Mouse (Mus musculus) myocyte (in vitro differentiated cells): ENCODE measurements at regions not wholly inside any gene's neighbourhood (a gene's known extent, or its start where the extent isn't known, plus 50 kb on each side); places are given as distances from the start of the nearest gene placed in this dataset.

Experiments used
- H3K27me3 ChIP-seq: one replicate; pipeline ENCODE4 v1.6.1; 2011; ENCODE audit not compliant: control insufficient read depth, insufficient read depth, insufficient read length
- H3K36me3 ChIP-seq: one replicate; pipeline ENCODE4 v1.6.1; 2011; ENCODE audit not compliant: control insufficient read depth, insufficient read depth
- H3K4me2 ChIP-seq: one replicate; pipeline ENCODE4 v1.6.1; 2011; ENCODE audit warnings: low read depth, control low read depth
- H3K4me3 ChIP-seq: one replicate; pipeline ENCODE4 v1.5.1; 2011; ENCODE audit warnings: mild to moderate bottlenecking, control low read depth, moderate library complexity
- H3K79me2 ChIP-seq: one replicate; pipeline ENCODE4 v1.6.1; 2011; ENCODE audit not compliant: control insufficient read depth, insufficient read depth
- H3ac ChIP-seq: one replicate; pipeline ENCODE4 v1.6.1; 2011; ENCODE audit not compliant: control insufficient read depth, insufficient read length
- CEBPB ChIP-seq: IDR thresholded peaks from 2 replicates; pipeline ENCODE4 v1.6.1; 2011; ENCODE audit warnings: mild to moderate bottlenecking, moderate library complexity; ENCODE audit not compliant: poor library complexity, insufficient read depth, severe bottlenecking
- E2F4 ChIP-seq: IDR thresholded peaks from one replicate; pipeline ENCODE4 v1.6.1; 2011; ENCODE audit warnings: mild to moderate bottlenecking, control low read depth, moderate library complexity; ENCODE audit not compliant: insufficient read depth
- MAX ChIP-seq: IDR thresholded peaks from one replicate; pipeline ENCODE4 v1.6.1; 2011; ENCODE audit warnings: low read depth, mild to moderate bottlenecking, control low read depth
- MYOD1 ChIP-seq, 3 experiments: IDR thresholded peaks; one replicate each; pipeline ENCODE4 v1.6.1; 2011; ENCODE audit warnings: control low read depth in 2 of 3, low read depth in 2 of 3, mild to moderate bottlenecking in 2 of 3, moderate library complexity in 1 of 3; ENCODE audit not compliant: insufficient read length in 2 of 3, control insufficient read depth in 1 of 3
- MYOG ChIP-seq, 3 experiments: IDR thresholded peaks; one replicate each; pipeline ENCODE4 v1.6.1; 2011; ENCODE audit warnings: control low read depth in 2 of 3, low read depth in 2 of 3, mild to moderate bottlenecking in 2 of 3; ENCODE audit not compliant: insufficient read length in 2 of 3, control insufficient read depth in 1 of 3, insufficient read depth in 1 of 3
- POLR2A ChIP-seq: IDR thresholded peaks from one replicate; pipeline ENCODE4 v1.6.1; 2011; ENCODE audit warnings: low read depth, mild to moderate bottlenecking, control low read depth, moderate library complexity; ENCODE audit not compliant: insufficient read length
- POLR2AphosphoS2 ChIP-seq: IDR thresholded peaks from one replicate; pipeline ENCODE4 v1.6.1; 2011; ENCODE audit warnings: low read depth, control low read depth; ENCODE audit not compliant: insufficient read length
- REST ChIP-seq: IDR thresholded peaks from one replicate; pipeline ENCODE4 v1.6.1; 2011; ENCODE audit warnings: mild to moderate bottlenecking, control low read depth, moderate library complexity; ENCODE audit not compliant: insufficient read depth, insufficient read length
- SRF ChIP-seq: IDR thresholded peaks from one replicate; pipeline ENCODE4 v1.6.1; 2011; ENCODE audit warnings: low read depth; ENCODE audit not compliant: control insufficient read depth, insufficient read length
- TCF12 ChIP-seq: IDR thresholded peaks from one replicate; pipeline ENCODE4 v1.6.1; 2011; ENCODE audit warnings: mild to moderate bottlenecking, control low read depth; ENCODE audit not compliant: poor library complexity, insufficient read depth, severe bottlenecking
- TCF3 ChIP-seq: IDR thresholded peaks from one replicate; pipeline ENCODE4 v1.6.1; 2011; ENCODE audit warnings: low read depth, control low read depth; ENCODE audit not compliant: insufficient read length
- USF1 ChIP-seq: IDR thresholded peaks from one replicate; pipeline ENCODE4 v1.6.1; 2011; ENCODE audit warnings: low read depth, mild to moderate bottlenecking, control low read depth, moderate library complexity

DNA sequence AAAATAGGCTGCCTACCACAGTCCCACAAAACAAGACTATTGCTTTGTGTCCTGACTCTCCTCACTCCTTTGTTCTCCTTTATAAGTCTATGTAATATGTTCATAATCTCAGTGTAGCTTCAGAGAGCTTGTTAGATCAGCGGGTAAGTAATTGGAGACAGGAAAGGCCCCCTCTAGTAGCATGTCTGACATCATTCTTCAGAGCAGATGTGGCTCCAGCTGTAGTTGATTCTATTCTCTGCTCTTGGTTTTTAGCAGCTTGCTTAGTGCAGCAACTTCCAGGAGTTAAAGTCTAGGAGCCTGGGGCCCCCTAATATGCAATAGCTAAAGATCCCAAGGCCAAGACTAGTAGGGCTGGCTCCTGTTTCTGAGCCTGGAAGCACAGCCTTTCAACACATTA lies 101.0 kb upstream of the Fggy start:
- Histone ChIP-seq H3K4me2 (no peak overlapping the region), H3K4me3 (no peak overlapping the region), H3K36me3 (no peaks in the 10 kb centered on the region), H3K27me3 (no peaks in the 10 kb centered on the region), H3K79me2 (no peaks in the 10 kb centered on the region), H3ac (no peak overlapping the region)
- TF ChIP-seq POLR2AphosphoS2: no peak

DNA sequence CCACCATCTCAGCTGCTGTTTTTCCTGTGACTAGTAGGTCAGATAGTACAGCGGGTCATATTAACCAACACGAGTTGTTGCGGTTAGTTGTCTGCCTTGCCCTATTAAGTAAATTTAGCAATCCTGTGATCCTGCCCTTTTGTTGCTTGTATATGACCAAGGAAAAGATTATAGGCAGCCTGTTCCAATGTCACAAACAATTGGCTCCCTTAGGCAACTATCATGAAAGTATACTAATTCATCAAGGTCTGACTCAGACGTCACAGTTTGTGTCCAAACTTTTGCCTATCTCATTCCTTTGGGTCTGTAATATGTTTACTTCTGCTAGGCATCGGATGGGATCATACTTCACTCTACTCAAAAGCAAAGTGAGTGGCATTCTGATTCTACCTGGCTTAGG lies 100.4 kb upstream of the Fggy start:
- H3K4me2 ChIP-seq: no peak overlapping the region
- H3K79me2 ChIP-seq: no peaks in the 10 kb centered on the region
- H3K36me3 ChIP-seq: no peaks in the 10 kb centered on the region
- H3ac ChIP-seq: no peak overlapping the region
- H3K27me3 ChIP-seq: no peaks in the 10 kb centered on the region
- no peak for TF ChIP-seq TCF3
- no peak for TF ChIP-seq MYOD1 (IDR thresholded peaks at IDR 0.05; ENCODE audit: control insufficient read depth in 1 of 3, insufficient read length in 2 of 3, low read depth in 2 of 3)
- no peak for TF ChIP-seq POLR2A
- TF ChIP-seq MYOG (IDR thresholded peaks at IDR 0.05; ENCODE audit: control insufficient read depth in 1 of 3, insufficient read depth in 1 of 3, insufficient read length in 2 of 3, low read depth in 2 of 3): no peak
- TF ChIP-seq USF1: no peak
- TF ChIP-seq REST: no peak
- no peak overlapping the region for H3K4me3 ChIP-seq

DNA sequence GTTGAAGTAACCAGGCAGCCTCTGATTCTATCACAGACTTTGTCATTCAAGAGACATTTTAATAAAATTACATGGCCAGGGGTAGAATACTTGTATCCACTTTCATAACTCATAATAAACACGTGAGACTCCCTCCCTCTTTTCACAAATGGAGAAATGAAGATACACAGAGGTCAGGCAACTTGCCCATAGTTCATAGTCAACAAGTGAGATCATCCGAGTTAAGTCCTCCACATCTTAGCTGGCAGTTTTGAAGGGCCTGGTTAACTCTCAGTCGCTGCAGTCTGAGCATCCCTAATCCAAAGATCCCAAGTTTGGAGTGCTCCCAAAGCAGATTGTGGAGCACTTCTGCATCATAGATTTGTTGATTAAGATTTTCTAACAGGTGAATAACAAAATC lies 94.8 kb upstream of the Fggy start:
- no peak overlapping the region for H3ac ChIP-seq
- no peaks in the 10 kb centered on the region for H3K27me3 ChIP-seq
- TF ChIP-seq TCF12: no peak
- TF ChIP-seq USF1: no peak
- TF ChIP-seq REST: no peak
- TF ChIP-seq POLR2AphosphoS2: no peak
- TF ChIP-seq E2F4: no peak
- no peaks in the 10 kb centered on the region for H3K36me3 ChIP-seq
- H3K4me3 ChIP-seq: no peak overlapping the region
- H3K4me2 ChIP-seq: no peak overlapping the region
- no peaks in the 10 kb centered on the region for H3K79me2 ChIP-seq

DNA sequence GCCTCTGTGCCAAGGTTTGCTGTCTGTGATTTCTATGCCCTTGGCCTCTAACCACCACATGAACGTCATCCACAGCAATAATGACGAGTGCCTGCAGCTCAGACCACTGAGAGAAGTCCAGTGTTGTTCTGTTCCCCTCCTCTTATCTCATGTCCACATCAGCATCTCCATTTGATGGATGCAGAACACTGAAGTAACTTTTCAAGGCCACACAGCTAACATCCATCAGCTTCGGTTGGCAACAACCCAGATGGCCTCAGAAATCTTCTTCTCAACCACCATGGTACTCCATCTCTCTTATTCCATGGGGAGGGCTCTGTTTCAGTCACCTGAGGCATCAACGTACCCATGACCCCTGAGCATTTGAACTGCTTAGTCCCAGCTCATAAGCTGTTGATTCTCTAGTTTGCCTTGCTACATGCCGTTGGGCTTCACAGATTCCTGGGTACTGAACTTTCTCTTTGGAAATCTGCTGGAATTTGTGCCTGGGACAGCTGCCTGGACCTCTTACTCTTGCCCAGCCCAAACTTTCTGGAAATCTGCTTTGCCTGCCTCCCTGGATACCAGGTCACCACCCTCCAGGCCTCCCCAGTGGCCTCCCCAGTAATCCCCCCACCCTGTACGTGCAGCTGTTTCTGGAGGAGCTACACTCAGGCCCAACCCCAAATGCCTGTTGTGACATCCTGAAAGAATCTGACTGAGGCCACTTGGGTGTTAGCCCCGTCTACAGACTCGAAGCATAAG lies 94.1 kb upstream of the Fggy start:
- H3K4me2 ChIP-seq: peak overlapping the region; percentile 4
- H3K27me3 ChIP-seq: no peaks in the 10 kb centered on the region
- no peak overlapping the region for H3K4me3 ChIP-seq
- no peaks in the 10 kb centered on the region for H3K79me2 ChIP-seq
- peak; percentile 6 to 50 (median 14) for TF ChIP-seq MYOD1 (IDR thresholded peaks at IDR 0.05; ENCODE audit: control insufficient read depth in 1 of 3, insufficient read length in 2 of 3, low read depth in 2 of 3)
- TF ChIP-seq USF1: no peak
- peak; percentile 16 to 78 (median 28) for TF ChIP-seq MYOG (IDR thresholded peaks at IDR 0.05; ENCODE audit: control insufficient read depth in 1 of 3, insufficient read depth in 1 of 3, insufficient read length in 2 of 3, low read depth in 2 of 3)
- TF ChIP-seq E2F4: no peak
- peak; percentile 31 for TF ChIP-seq TCF12
- no peak for TF ChIP-seq POLR2A
- no peak overlapping the region for H3ac ChIP-seq
- no peaks in the 10 kb centered on the region for H3K36me3 ChIP-seq

DNA sequence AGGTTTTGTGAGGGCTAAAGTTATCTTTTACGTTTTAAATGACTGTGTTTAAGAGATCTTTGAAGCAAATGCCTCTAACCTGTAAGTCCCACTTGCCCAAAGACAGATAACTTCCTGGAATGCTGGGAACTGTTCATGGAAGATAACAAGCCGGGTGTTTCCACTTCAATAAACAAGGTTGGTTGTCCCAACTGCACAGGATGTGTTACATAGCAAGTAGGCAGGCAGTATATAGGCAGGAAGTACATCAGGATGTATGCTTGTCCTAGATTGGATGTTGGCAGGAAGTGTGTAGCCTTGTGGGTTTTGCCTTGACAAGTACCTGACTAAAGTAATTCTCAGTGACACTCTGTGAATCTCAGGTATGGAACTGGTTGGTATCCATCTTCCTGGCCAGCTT lies 90.7 kb upstream of the Fggy start:
- no peak for TF ChIP-seq POLR2AphosphoS2
- TF ChIP-seq TCF12: no peak
- TF ChIP-seq USF1: no peak
- TF ChIP-seq REST: no peak
- TF ChIP-seq MAX: no peak
- no peak for TF ChIP-seq TCF3
- no peak for TF ChIP-seq E2F4
- TF ChIP-seq MYOD1 (IDR thresholded peaks at IDR 0.05; ENCODE audit: control insufficient read depth in 1 of 3, insufficient read length in 2 of 3, low read depth in 2 of 3): no peak
- TF ChIP-seq SRF: no peak
- no peak for TF ChIP-seq POLR2A
- no peak for TF ChIP-seq CEBPB
- TF ChIP-seq MYOG (IDR thresholded peaks at IDR 0.05; ENCODE audit: control insufficient read depth in 1 of 3, insufficient read depth in 1 of 3, insufficient read length in 2 of 3, low read depth in 2 of 3): no peak
- no peak overlapping the region for H3ac ChIP-seq
- no peaks in the 10 kb centered on the region for H3K79me2 ChIP-seq
- H3K36me3 ChIP-seq: no peaks in the 10 kb centered on the region
- no peaks in the 10 kb centered on the region for H3K27me3 ChIP-seq
- no peak overlapping the region for H3K4me3 ChIP-seq
- H3K4me2 ChIP-seq: no peak overlapping the region
